Mouse (Mus musculus): ENCODE data around the gene Supt5. TPM values are rescaled to one million over a fixed set of nuclear protein-coding genes. Genes with fewer than 3 reads are reported as not detected.

Supt5 gene
- polyA plus RNA-seq, 1 experiment from 2014 or later = 93.4 TPM

- no peaks in the 10 kb centered on the region for H3K9me3 ChIP-seq
- WGBS = under 1% methylated on average over 9 of the region's 9 CpGs
- H3K27me3 ChIP-seq = no peaks in the 10 kb centered on the region
- H3K36me3 ChIP-seq = peaks cover 34% of the 10 kb centered on the region
- peak overlapping the region; percentile 78 for H3K4me3 ChIP-seq
- H3K4me2 ChIP-seq = peak overlapping the region; percentile 96
- ATAC-seq (ENCODE audit: insufficient number of reproducible peaks, insufficient read depth, low FRiP score, low TSS enrichment, low read depth) = no peak
- H3K27ac ChIP-seq = peak overlapping the region; percentile 97
- peaks cover 52% of the 10 kb centered on the region for H3K4me1 ChIP-seq
- H3K9ac ChIP-seq = peak overlapping the region; percentile 68
Measured at GRCm38 (mm10) chr7:28373131-28373581, 34.6 kb upstream of the Supt5 start.

DNA sequence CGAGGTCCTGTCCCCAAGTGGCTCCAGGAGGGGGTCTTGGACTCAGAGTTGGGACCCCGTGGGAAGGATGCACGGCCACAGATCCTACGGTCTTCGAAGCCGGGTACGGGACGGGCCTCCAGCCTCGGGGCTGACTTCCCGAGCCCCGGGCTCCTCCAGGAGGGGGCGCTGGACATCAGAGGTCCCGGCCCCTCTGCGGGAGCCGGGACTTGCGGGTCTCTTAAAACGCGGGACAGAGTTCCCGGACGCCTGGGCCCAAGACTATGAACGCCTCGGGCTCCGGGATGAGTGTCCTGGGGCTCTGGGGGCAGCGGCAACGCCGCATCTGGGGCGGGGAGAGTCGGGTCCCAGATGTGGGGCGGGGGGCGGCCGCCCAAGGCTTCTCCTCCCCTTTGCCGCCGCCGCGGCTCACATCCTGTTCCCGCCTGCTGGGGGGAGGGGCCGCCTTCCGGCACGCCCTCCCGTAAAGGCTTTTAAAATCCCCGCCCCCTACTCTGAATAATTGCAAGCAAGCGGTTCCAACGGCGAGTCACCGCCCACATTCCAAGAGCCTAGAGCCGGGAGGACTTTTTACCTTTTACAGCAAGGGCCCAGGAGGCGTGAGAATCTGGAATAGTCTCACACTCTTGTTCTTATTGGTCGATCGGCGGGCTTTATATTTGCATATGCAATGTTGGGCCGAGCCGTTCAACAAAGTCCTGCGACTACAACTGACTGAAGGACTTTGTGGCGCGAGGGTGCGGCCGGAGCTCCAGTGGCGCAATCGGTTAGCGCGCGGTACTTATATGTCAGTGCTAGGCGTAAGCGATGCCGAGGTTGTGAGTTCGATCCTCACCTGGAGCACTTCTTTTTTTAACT, 33.9 kb upstream of the Supt5 start, which contains the start of gene Plekhg2:
Plekhg2 (minus strand) TSS at position 349 of the 858 bp plus-strand sequence.
- Histone ChIP-seq H3K4me2 (peak within 1 kb of the TSS; percentile 96), H3K27ac (peak within 1 kb of the TSS; percentile 97), H3K4me1 (peaks cover 45% of the 10 kb centered on the region), H3K27me3 (no peaks in the 10 kb centered on the region), H3K4me3 (peak within 1 kb of the TSS; percentile 78), H3K36me3 (peaks cover 34% of the 10 kb centered on the region), H3K9ac (peak within 1 kb of the TSS; percentile 90), H3K9me3 (no peaks in the 10 kb centered on the region)
- WGBS = under 1% methylated on average over 64 of the region's 66 CpGs
- ATAC-seq (ENCODE audit: insufficient number of reproducible peaks, insufficient read depth, low FRiP score, low TSS enrichment, low read depth) = peak; percentile 88

- ATAC-seq (ENCODE audit: insufficient number of reproducible peaks, insufficient read depth, low FRiP score, low TSS enrichment, low read depth) = no peak
- H3K4me3 ChIP-seq = peak overlapping the region; percentile 78
Measured at GRCm38 (mm10) chr7:28371514-28371989, 33.0 kb upstream of the Supt5 start.

DNA sequence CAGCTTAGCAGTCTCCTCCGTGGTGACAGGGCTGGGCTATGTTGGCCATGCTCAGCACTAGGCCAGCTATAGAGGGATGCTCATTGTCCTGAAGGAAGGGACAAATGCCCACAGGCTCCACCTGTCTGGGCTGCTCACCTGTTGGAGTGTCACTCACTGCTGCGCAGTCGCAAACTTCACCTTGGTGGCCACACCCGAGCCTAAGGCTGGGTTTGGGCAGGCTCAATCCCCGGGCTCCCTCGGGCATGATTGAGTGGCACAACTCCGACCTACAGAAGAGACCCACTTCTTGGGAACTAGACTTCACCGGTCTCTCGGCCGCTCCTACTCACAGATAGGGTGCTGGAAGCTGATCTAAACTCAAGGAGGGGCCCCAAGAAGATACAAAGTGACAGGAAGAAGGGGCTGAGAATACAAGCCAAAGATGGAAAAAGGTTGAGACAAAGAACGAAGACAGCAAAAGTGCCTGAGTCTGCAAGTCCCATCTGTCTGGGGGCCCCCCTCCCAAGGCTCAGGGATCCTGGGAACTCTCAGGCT, 32.5 kb upstream of the Supt5 start:
- H3K27me3 ChIP-seq = no peaks in the 10 kb centered on the region

More at GRCm38 (mm10) chr7:28371514-28371989, 33.0 kb upstream of the Supt5 start:
- whole genome bisulfite sequencing = under 1% methylated on average over 42 of the region's 43 CpGs
- peaks cover 39% of the 10 kb centered on the region for H3K36me3 ChIP-seq
- no peaks in the 10 kb centered on the region for H3K27me3 ChIP-seq
- peak overlapping the region; percentile 97 for H3K27ac ChIP-seq
- peak overlapping the region; percentile 96 for H3K4me2 ChIP-seq
- H3K9me3 ChIP-seq = no peaks in the 10 kb centered on the region
- H3K9ac ChIP-seq = peak overlapping the region; percentile 90
- peaks cover 39% of the 10 kb centered on the region for H3K4me1 ChIP-seq

DNA sequence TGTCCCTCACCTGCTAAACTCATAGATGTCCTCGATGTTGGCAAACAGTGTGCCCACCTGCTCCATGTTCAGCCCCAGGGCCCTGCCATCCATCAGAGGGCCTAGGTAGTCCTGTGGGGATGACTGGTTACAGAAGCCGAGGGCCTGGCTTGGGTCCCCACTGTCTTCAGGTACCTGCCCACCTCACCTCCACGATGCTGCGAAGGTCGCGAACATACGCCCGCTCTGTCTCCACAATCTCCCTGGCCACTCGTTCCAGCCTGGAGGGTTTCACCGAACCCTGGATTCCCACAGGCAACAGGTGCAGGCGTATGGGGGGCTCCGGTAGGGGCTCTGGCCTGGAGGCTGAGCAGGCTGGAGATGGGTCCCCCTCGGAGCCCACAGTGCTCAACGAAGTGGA, 31.5 kb upstream of the Supt5 start:
- Histone ChIP-seq H3K27me3 (no peaks in the 10 kb centered on the region), H3K4me2 (peak overlapping the region; percentile 96), H3K4me1 (peaks cover 30% of the 10 kb centered on the region), H3K4me3 (peak overlapping the region; percentile 78), H3K9ac (peak overlapping the region; percentile 90), H3K9me3 (no peaks in the 10 kb centered on the region), H3K27ac (no peak overlapping the region), H3K36me3 (peaks cover 54% of the 10 kb centered on the region)
- ATAC-seq (ENCODE audit: insufficient number of reproducible peaks, insufficient read depth, low FRiP score, low TSS enrichment, low read depth) = no peak
- 90% methylated on average over 14 of the region's 14 CpGs for WGBS

More for the DNA sequence above, 32.5 kb upstream of the Supt5 start:
- WGBS = 6% methylated on average over 11 of the region's 11 CpGs
- H3K27ac ChIP-seq = peak overlapping the region; percentile 97
- H3K4me1 ChIP-seq = peaks cover 34% of the 10 kb centered on the region
- H3K9ac ChIP-seq = peak overlapping the region; percentile 90
- no peaks in the 10 kb centered on the region for H3K9me3 ChIP-seq
- peak overlapping the region; percentile 96 for H3K4me2 ChIP-seq
- peaks cover 44% of the 10 kb centered on the region for H3K36me3 ChIP-seq
- no peak for ATAC-seq (ENCODE audit: insufficient number of reproducible peaks, insufficient read depth, low FRiP score, low TSS enrichment, low read depth)
- H3K4me3 ChIP-seq = peak overlapping the region; percentile 78

DNA sequence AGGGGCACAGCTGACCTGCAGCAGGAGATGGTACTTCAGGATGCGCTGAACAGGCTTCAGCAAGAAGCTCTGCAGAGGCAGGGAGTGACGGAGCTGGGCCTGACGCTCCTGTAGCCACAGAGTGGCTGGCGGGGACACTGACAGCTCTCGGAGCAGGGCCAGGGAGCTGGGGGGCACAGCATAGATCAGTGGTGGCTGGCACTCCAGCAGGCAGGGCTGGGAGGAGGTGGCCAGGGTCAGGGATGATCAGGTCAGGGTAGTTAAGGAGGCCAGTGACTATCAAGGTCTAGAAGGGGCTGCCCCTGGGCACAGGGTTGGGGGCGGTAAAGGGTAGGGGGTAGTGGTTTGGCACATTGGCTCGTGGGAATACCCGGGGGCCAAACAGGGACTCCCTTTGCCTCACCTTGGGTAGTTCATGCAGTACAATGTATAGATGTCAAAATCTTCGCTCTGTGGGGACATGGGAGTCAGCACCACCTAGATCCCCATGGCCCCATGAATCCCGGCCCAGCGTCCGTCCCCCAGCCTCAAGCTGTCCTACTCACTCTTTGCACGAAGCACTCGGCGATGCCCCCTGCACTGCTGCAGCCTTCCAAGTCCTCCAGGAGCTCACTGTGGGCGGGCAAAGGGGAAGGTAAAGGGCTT, 29.9 kb upstream of the Supt5 start:
- Histone ChIP-seq H3K4me2 (0 out of 2 replicates have a peak overlapping the region, but pooled peaks have one; percentile 96), H3K4me3 (peak overlapping the region; percentile 3; the same call in 1 of the 2 replicates), H3K36me3 (peaks cover 70% of the 10 kb centered on the region), H3K4me1 (peaks cover 20% of the 10 kb centered on the region), H3K27ac (no peak overlapping the region), H3K27me3 (no peaks in the 10 kb centered on the region), H3K9ac (no peak overlapping the region), H3K9me3 (no peaks in the 10 kb centered on the region)
- WGBS = 92% methylated on average over 16 of the region's 16 CpGs
- ATAC-seq (ENCODE audit: insufficient number of reproducible peaks, insufficient read depth, low FRiP score, low TSS enrichment, low read depth) = no peak

DNA sequence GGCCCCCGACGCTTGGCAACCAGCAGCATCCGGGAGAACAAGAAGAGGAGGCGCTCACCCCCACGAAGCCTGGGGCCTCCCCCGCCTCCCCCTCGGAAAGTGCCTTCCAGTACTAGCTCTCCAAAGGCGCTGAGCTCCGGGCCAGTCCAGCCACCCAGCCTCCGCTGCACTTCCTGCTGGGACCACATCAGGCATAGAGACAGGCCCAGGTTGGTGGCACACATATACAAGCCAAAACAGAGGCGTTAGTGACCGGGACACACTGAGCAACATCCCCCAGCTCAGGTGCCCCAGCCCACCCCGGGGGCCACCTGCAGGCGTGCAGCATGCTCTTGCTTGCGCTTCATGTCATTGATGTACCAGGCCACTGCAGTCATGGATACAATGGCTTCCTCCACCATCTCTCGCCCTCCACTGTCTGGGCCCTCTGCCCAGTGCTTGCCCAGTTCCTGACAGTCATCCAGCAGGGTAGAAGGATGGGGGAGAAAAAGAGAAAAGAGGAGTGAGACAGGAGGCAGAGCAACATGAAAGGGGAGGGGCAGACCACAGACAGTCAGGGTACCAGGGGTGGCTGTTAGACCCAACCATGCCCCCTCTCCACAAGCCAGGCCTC, 29.2 kb upstream of the Supt5 start:
- Histone ChIP-seq H3K36me3 (peaks cover 76% of the 10 kb centered on the region), H3K27me3 (no peaks in the 10 kb centered on the region), H3K4me1 (peaks cover 20% of the 10 kb centered on the region), H3K4me3 (no peak overlapping the region), H3K9ac (0 out of 2 replicates have a peak overlapping the region, but pooled peaks have one; percentile 21), H3K9me3 (no peaks in the 10 kb centered on the region), H3K4me2 (no peak overlapping the region), H3K27ac (no peak overlapping the region)
- WGBS = 93% methylated on average over 16 of the region's 16 CpGs
- ATAC-seq (ENCODE audit: insufficient number of reproducible peaks, insufficient read depth, low FRiP score, low TSS enrichment, low read depth) = no peak

DNA sequence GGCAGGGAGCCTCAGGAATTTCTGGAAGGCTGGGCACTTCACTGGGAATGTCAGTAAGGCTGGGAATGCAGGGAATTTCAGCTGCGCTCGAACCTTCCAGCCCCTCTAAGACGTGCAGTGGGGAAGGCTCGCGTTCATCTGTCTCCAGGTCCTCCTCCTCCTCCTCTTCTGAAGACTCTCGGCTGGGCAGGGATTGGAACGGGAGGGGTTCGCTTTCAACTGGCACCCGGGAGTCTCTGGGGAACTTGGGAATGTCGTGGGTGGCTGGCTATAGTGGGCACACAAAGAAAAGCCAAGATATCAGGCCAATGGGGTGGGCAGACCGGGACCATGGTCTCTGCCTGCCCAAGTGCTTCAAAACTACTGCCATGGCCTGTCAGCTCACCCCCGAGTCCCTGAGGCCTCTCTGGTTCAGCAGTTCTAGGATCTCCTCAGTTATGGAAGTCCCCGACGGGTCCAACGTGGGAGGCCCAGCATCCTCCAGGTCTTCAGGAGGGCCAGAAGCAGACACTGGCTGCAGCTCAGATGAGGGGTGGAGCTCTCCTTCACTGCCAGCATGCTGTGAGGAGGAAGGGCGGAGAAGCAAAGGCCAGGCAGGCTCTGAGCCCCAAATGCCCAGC, 24.0 kb upstream of the Supt5 start:
- Histone ChIP-seq H3K36me3 (peaks cover 91% of the 10 kb centered on the region), H3K4me2 (no peak overlapping the region), H3K4me1 (peaks cover 24% of the 10 kb centered on the region), H3K27ac (no peak overlapping the region; the same call in 1 of the 2 replicates), H3K9me3 (no peaks in the 10 kb centered on the region), H3K27me3 (no peaks in the 10 kb centered on the region), H3K9ac (no peak overlapping the region), H3K4me3 (no peak overlapping the region)
- no peak for ATAC-seq (ENCODE audit: insufficient number of reproducible peaks, insufficient read depth, low FRiP score, low TSS enrichment, low read depth)
- WGBS = 88% methylated on average over 16 of the region's 16 CpGs

DNA sequence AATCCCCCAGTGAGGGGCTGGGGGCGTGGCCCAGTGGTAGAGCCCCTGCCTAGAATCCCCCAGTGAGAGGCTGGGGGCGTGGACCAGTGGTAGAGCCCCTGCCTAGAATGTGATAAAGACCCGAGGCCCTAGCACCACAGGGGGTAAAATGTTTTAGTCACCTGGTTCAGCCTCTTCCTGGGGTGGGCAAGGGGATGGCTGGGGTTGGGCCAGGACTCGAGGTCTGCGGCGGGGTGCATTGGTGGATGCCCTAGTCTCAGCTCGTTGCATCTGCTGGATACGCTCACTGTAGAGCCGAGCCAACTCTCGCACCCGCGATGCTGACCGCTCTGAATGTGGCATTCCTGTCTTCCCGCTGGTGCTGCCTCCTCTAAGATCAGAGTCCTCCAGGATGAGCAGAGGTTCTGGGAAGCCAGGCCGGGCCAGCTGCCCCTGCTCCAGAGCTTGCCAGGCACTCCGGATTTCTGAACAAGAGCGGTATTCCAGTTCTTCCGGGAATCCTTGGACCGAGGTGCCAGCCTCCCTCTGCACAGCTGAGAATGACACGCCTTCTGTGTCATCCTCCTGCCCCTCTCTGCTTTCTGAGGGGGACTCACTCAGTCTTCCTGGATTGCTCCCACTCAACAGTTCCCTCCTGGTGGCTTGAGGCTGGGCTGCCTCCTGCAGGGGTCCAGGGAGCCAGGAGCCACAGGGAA, 23.2 kb upstream of the Supt5 start:
- no peaks in the 10 kb centered on the region for H3K27me3 ChIP-seq
- H3K4me2 ChIP-seq = no peak overlapping the region
- no peak overlapping the region for H3K4me3 ChIP-seq
- peaks cover 32% of the 10 kb centered on the region for H3K4me1 ChIP-seq
- no peaks in the 10 kb centered on the region for H3K9me3 ChIP-seq
- no peak for ATAC-seq (ENCODE audit: insufficient number of reproducible peaks, insufficient read depth, low FRiP score, low TSS enrichment, low read depth)
- 93% methylated on average over 20 of the region's 20 CpGs for WGBS
- H3K27ac ChIP-seq = peak overlapping the region; percentile 11; the same call in 1 of the 2 replicates
- no peak overlapping the region for H3K9ac ChIP-seq
- H3K36me3 ChIP-seq = peaks cover 83% of the 10 kb centered on the region

DNA sequence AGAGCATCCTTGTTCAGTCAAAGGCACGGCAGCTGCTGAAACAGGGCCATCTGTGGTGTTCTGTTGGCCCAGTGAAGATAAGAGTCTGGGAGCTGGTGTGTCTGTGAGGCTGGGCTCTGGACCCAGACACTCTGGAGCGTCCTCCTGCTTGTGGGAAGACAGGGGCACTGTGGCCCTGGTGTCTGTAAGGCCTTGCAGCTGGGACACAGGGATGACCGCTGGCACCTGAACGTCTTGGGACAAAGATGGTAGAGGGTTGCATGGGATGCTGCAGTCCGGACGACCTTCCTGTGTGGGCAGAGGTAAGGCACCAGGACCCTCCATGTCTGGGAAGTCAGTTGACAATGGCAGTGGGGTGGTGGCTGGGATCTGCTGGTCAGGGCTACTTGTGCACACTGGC, 21.7 kb upstream of the Supt5 start:
- Histone ChIP-seq H3K4me3 (no peak overlapping the region), H3K4me2 (no peak overlapping the region), H3K9ac (no peak overlapping the region), H3K9me3 (no peaks in the 10 kb centered on the region), H3K4me1 (peaks cover 35% of the 10 kb centered on the region), H3K27ac (no peak overlapping the region), H3K27me3 (no peaks in the 10 kb centered on the region), H3K36me3 (peaks cover 70% of the 10 kb centered on the region)
- 95% methylated on average over 6 of the region's 6 CpGs for WGBS
- no peak for ATAC-seq (ENCODE audit: insufficient number of reproducible peaks, insufficient read depth, low FRiP score, low TSS enrichment, low read depth)

Measured in embryonic facial prominence, embryonic 13.5 days (tissue).